ENCODE assay signal across 8 mouse cellular contexts in genomic region chr9:36768156-36769047, GRCm38 (mm10). TPM values are rescaled to one million over a fixed set of nuclear protein-coding genes. Genes with fewer than 3 reads are reported as not detected.
DNase-seq lines count a peak whose midpoint lies in the region; ATAC-seq and TF ChIP-seq lines count a peak whose summit lies in the region.

No protein-coding gene starts in this region.

- WGBS in kidney, postnatal 0 days: 12% methylated on average over 25 of the region's 25 CpGs

- DNase-seq in 3T3-L1 (ENCODE audit: low read depth, low spot score) (peak; percentile 45), ES-E14 (ENCODE audit: low read depth, low spot score) (no peak)
- DNase-seq in cerebellum, adult 9-11 months: peak; percentile 15
- peak; percentile 38 for DNase-seq in gastrocnemius, postnatal 14 days
- DNase-seq in kidney, postnatal 0 days (ENCODE audit: low spot score): no peak
- DNase-seq in spleen, postnatal 10 days (ENCODE audit: low spot score in 2 of 2): peak; percentile 68 to 70
- DNase-seq in natural killer cell, adult 2 months (ENCODE audit: low spot score in 2 of 2): no peak

- peak overlapping the region; percentile 16; the same call in 1 of the 2 replicates for H3K27ac ChIP-seq in ES-E14 (ENCODE audit: insufficient read depth, low read depth, low read length, poor library complexity, severe bottlenecking)
- H3K27ac ChIP-seq in kidney, postnatal 0 days: peak overlapping the region; percentile 97

- TF ChIP-seq CTCF in kidney, postnatal 0 days (IDR thresholded peaks at IDR 0.05; ENCODE audit: low read depth): no peak

- peaks cover 4% of the 10 kb centered on the region for H3K36me3 ChIP-seq in ES-E14 (ENCODE audit: control insufficient read depth, insufficient read depth, low read length, poor library complexity, severe bottlenecking)
- H3K36me3 ChIP-seq in kidney, postnatal 0 days (ENCODE audit: insufficient read depth, low read length): 0 out of 2 replicates have a peak, but pooled peaks cover 4% of the 10 kb centered on the region

- no peaks in the 10 kb centered on the region; a peak in 1 of 4 replicates for H3K4me1 ChIP-seq in ES-E14 (ENCODE audit: control insufficient read depth in 2 of 2, insufficient read depth in 2 of 2, low read length in 2 of 2, poor library complexity in 1 of 2)
- peaks cover 6% of the 10 kb centered on the region; the same call in 1 of the 2 replicates for H3K4me1 ChIP-seq in kidney, postnatal 0 days (replicated peaks; ENCODE audit: insufficient read depth, low read length)

- peak; percentile 2; the same call in 1 of the 2 replicates for ATAC-seq in kidney, postnatal 0 days (replicated peaks; ENCODE audit: low FRiP score, low read depth)
- ATAC-seq in megakaryocyte, adult 5-6 weeks (ENCODE audit: poor library complexity, severe bottlenecking): peak; percentile 19

- H3K4me3 ChIP-seq in ES-E14 (ENCODE audit: insufficient read depth in 1 of 2, low read depth in 1 of 2, low read length in 2 of 2, poor library complexity in 1 of 2, severe bottlenecking in 1 of 2): peak overlapping the region; percentile 73 to 86
- H3K4me3 ChIP-seq in kidney, postnatal 0 days (replicated peaks; ENCODE audit: low read depth, low read length): peak overlapping the region; percentile 64

- intact Hi-C loops in gastrocnemius, postnatal 14 days (cut with DNase I; ENCODE audit: low total_unique reads): no loop called here

- H3K9me3 ChIP-seq in ES-E14 (ENCODE audit: control insufficient read depth, insufficient read depth, low read depth, low read length): no peaks in the 10 kb centered on the region
- no peaks in the 10 kb centered on the region for H3K9me3 ChIP-seq in kidney, postnatal 0 days (replicated peaks; ENCODE audit: low read length)

- in situ Hi-C loops in ES-E14 (cut with MboI; ENCODE audit: low sequenced_read_pairs in 2 of 2, unreplicated experiment in 2 of 2): no loop called here

- peak overlapping the region; percentile 85 for H3K9ac ChIP-seq in ES-E14 (ENCODE audit: insufficient read depth, low read depth, low read length, poor library complexity, severe bottlenecking)
- H3K9ac ChIP-seq in kidney, postnatal 0 days (ENCODE audit: low read depth, low read length): peak overlapping the region; percentile 78

- H3K4me2 ChIP-seq in kidney, postnatal 0 days (ENCODE audit: low read length): peak overlapping the region; percentile 87

- no peaks in the 10 kb centered on the region for H3K27me3 ChIP-seq in kidney, postnatal 0 days (ENCODE audit: insufficient read depth, low read length)

TF ChIP-seq in ES-E14, 5 proteins besides CTCF, POLR2A, EP300 and RAD21:
- 0 out of 2 replicates have a peak, but pooled peaks have one; percentile 17 for TF ChIP-seq ZNF384 (IDR thresholded peaks at IDR 0.05; ENCODE audit: low read depth, low read length)
- no peak for TF ChIP-seq MAFK (IDR thresholded peaks at IDR 0.05; ENCODE audit: insufficient read depth, low read depth, low read length)

RNA-seq across cellular contexts. Expression of gene Stt3a, which starts 0.9 kb away (rescaled TPM):
- 459 and 494 TPM in 2 replicates for total RNA-seq in ES-E14 (2012; rRNA removed)
- 10 to 100 TPM; 51.7 to 69.5 TPM for total RNA-seq in gastrocnemius, postnatal 14 days (2021)
- 184 and 224 TPM in 2 replicates for polyA plus RNA-seq in kidney, postnatal 0 days (2015; fragmentation: Nextera tagmentation; extraction: Ambion mirVana)
- total RNA-seq in megakaryocyte, adult 5-6 weeks (2015): 203 and 208 TPM in 2 replicates
- 453 and 508 TPM in 2 replicates for total RNA-seq in megakaryocyte, adult 5-6 weeks (2017)

RNA-seq across cellular contexts. Expression of gene Ei24, which starts 28.8 kb away (rescaled TPM):
- 104 and 105 TPM in 2 replicates for total RNA-seq in ES-E14 (2012; rRNA removed)
- total RNA-seq in gastrocnemius, postnatal 14 days (2021): 10 to 100 TPM; 51.7 to 56.9 TPM
- polyA plus RNA-seq in kidney, postnatal 0 days (2015; fragmentation: Nextera tagmentation; extraction: Ambion mirVana): 111 and 115 TPM in 2 replicates
- total RNA-seq in megakaryocyte, adult 5-6 weeks (2015): 35.4 and 37.6 TPM in 2 replicates
- total RNA-seq in megakaryocyte, adult 5-6 weeks (2017): 31.8 and 32.5 TPM in 2 replicates

RNA-seq across cellular contexts. Expression of gene Chek1, which starts 41.5 kb away (rescaled TPM):
- 26.4 and 37.5 TPM in 2 replicates for total RNA-seq in ES-E14 (2012; rRNA removed)
- total RNA-seq in gastrocnemius, postnatal 14 days (2021): 1 to 10 TPM; 1.4 to 2.1 TPM
- 19.2 and 23.5 TPM in 2 replicates for polyA plus RNA-seq in kidney, postnatal 0 days (2015; fragmentation: Nextera tagmentation; extraction: Ambion mirVana)
- total RNA-seq in megakaryocyte, adult 5-6 weeks (2015): 13.1 and 21.0 TPM in 2 replicates
- 19.7 and 33.2 TPM in 2 replicates for total RNA-seq in megakaryocyte, adult 5-6 weeks (2017)

RNA-seq across cellular contexts. Expression of gene Fez1, which starts 53.3 kb away (rescaled TPM):
- total RNA-seq in ES-E14 (2012; rRNA removed): 5.0 and 5.8 TPM in 2 replicates
- total RNA-seq in gastrocnemius, postnatal 14 days (2021): 1 to 10 TPM; 2.3 to 3.7 TPM
- polyA plus RNA-seq in kidney, postnatal 0 days (2015; fragmentation: Nextera tagmentation; extraction: Ambion mirVana): 2.5 and 2.6 TPM in 2 replicates
- total RNA-seq in megakaryocyte, adult 5-6 weeks (2015): 0.52 TPM in 1 of 2 replicates, not detected in the other
- 0.18 TPM in 1 of 2 replicates, not detected in the other for total RNA-seq in megakaryocyte, adult 5-6 weeks (2017)

Comparison
In these comparisons a context has a peak if more than half of its experiments do, and no peak if none do; other contexts are left out.
1. DNase-seq: peak in 3T3-L1 (single experiment), cerebellum, adult 9-11 months (single experiment), gastrocnemius, postnatal 14 days (single experiment) and spleen, postnatal 10 days (2 of 2); none in ES-E14 (single experiment), kidney, postnatal 0 days (single experiment) and natural killer cell, adult 2 months (0 of 2).